Mouse (Mus musculus): ENCODE measurements around the gene Pik3r3.
"Not testable (repeated sequence)": the region's sequence is repeated elsewhere in the genome, so short reads cannot be mapped to it uniquely, and the experiment has no call there.

Pik3r3 gene

DNA sequence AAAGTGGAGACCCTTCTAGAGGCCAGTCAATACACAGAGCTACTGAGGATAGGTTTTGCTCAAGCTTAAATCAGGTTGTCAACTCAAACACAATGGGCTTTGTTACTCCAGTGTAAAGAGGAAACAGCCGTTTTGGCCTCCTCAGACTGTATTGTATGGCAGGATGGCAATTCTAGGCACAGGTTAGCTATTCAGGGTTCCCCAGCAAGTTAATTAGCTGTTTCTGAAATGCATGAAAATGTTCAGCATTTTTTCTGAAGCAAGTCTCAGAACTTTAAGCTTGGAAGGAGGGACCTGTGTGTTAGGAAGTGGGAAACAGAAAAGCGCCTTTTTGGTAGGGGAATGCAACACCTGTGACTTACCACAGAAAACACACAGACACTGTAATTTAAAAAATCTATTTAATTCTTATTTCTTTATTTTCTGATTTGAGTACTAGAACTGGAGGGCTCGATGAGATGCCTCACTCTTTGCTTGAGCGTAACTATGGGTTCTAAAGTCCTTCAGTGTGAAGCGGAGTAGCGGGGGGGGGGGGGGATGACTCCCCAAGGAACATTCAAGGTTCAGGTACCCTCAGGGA, 1.3 kb upstream of the Pik3r3 start:
- in situ Hi-C loops (cut with MboI, MseI), result no loop called here

DNA sequence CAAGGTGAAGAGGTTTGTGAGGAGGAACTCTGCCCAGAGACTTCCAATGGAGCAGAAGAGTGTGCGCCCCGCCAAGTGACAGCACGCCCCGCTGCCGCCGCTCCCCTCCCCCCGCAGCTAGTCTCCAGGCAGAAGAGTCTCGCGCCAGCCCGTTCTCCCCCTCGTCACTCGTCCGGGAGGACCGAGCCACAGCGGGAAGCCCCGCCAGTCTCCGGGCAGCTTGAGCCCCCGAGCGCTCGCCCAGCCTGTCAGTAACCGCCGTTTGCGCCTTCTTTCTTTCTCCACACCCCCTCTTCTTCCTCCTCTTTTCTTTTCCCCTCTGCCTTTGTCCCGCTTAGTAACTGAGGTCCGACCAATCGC, 658 bp upstream of the Pik3r3 start:
- in situ Hi-C loops (cut with MboI, MseI), result no loop called here

DNA sequence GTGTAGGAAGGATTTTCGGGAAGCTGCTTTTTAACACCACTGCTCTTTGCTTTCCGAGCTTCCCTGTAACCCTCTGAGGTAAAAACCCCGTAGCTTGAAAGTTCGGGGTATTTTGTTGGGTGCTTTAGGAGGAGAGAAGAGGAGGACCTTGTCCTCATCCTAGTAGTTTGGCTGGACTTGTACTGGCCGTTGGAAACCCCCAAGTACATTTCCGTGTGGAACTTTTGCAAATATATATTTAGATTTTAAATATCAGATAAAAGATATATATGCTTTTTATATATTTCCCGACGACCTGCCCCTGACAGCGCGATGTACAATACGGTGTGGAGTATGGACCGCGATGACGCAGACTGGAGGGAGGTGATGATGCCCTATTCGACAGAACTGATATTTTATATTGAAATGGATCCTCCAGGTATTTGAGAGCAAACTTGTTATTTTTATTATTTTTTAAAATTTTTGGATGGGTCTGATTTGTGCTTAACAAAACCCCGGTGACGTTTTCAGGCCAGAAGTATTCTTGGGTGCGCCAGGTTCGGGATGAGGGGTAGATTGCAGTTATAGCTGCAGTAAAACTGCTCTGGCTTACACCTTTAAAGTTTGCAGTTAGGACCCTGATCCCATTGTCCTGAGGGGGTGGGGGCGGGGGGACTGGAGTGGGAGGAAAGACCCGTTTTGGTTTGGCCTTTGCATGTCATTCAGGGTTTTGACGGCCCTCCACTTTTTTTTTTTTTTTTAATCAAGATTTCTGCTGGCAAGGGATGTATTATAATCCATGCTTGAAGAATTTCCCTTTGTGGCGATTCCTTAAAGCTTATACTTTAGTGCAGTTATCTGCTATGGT, 801 bp downstream of the Pik3r3 start:
- in situ Hi-C loops (cut with MboI, MseI), result no loop called here

DNA sequence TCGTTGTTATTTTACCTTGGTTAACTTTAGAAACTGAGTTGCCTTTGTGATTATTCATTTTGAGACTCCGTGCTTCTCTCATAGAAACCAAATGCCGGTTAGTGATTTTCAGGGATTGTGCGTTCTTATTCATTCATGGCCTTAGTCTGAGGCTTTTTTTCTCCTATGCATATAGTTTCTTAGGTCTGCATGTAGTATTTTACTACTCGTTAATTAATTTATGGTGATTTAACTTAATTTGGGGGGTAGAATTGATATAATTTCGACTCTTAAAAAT, 1.4 kb downstream of the Pik3r3 start:
- in situ Hi-C loops (cut with MboI, MseI), result no loop called here

DNA sequence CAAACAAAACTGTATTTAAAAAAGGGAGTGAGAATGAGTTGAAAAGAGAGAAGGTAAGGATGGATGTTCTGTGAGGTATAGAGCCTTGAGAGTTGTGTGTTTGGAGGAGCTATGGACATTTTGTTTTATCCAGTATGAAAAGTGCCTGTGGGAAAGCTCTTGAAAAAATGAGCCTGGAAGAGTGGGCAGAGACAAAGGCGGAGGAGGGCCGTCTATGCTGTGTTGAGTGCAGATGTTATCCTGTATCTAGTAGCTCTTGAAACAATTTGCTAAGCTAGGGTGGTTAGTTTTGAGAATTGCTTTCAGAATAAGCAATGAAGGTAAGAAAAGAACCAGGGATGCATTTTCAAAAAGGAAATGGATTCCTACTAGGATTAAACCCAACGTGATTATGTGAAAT, 22.0 kb downstream of the Pik3r3 start:
- in situ Hi-C loops (cut with MboI, MseI), result no loop called here

DNA sequence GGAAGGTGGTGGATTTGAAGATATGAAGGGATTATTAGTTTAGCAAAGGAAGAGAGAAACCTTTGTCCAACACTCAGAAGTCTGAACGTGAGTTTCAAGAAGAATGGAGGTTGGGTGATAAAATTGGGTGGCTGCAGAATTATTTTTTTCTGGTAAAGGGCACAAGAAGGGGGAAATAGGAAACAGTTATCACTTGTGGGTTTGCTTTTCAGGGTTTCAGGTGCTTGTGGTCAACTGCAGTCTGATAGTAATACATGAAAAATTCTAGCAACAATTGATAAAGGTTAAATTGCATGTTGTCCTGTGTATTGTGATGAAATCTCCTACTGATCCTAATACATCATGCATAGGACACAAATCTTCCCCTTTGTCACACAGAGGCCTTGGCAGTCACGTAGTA, 22.8 kb downstream of the Pik3r3 start:
- in situ Hi-C loops (cut with MboI, MseI), result no loop called here

DNA sequence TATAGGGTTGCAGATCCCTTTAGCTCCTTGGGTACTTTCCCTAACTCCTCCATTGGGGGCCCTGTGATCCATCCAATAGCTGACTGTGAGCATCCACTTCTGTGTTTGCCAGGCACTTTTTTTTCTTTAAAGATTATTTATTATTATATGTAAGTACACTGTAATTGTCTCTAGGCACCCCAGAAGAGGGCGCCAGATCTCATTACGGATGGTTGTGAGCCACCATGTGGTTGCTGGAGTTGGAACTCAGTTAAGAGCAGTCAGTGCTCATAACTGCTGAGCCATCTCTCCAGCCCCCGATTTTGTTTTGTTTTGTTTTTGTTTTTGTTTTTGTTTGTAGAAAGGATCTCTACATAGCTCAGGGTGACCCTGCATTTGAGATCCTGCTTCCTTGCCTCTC, 24.5 kb downstream of the Pik3r3 start:
- in situ Hi-C loops (cut with MboI, MseI), result not testable (repeated sequence)

DNA sequence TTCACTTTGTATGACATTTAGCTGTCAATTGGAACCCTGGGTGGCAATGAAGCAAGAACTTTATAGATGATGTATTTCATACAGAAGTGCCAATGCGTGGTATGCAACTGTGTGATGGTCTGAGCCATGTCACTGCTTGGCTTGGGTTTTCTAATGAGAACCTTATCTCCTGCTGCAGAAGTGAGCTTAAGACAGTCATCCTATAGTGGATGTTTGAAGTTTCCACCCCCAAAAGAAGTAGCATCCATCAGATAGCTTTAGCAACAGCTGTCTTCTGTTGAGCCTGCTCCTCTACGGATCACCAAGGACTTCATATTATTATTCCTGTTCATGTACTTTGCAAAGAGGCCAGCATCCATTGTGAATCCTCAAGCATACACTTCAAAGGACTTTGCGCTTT, 28.6 kb downstream of the Pik3r3 start:
- in situ Hi-C loops (cut with MboI, MseI), result no loop called here

DNA sequence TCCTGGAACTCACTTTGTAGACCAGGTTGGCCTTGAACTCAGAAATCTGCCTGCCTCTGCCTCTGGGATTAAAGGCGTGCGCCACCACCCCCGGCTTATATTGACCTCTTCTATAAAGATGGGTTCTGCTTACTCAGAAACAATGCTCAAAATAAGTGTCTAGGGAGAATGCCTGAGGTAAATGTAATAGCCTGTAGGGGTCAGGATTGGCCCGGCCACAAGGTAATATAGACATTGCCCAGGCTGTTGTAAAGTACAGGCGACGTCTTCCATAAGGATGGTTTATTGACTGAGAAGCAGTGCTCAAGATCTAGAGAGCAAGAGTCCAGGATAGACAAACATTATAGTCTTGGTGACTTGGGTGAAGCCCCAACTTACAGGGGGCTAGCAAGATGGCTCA, 46.8 kb downstream of the Pik3r3 start:
- in situ Hi-C loops (cut with MboI, MseI), result no loop called here

DNA sequence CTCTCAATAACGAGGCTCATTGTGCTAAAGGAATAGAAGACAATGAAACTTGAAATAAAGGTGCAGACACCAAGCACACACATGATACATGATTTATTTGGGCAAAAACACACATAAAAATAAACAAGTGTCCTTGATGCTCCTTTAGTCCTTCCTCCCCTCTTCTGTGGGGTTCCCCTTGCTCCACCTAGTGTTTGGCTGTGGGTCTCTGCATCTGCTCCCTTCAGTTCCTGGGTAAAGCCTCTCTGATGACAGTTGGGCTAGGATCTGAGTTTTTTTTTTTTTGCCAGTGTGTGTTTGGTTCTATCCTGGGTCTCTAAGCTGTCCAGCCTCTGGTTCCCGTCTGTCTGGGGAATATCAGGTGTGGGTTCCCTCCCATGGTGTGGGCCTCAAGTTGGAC, 60.8 kb downstream of the Pik3r3 start:
- in situ Hi-C loops (cut with MboI, MseI), result no loop called here

DNA sequence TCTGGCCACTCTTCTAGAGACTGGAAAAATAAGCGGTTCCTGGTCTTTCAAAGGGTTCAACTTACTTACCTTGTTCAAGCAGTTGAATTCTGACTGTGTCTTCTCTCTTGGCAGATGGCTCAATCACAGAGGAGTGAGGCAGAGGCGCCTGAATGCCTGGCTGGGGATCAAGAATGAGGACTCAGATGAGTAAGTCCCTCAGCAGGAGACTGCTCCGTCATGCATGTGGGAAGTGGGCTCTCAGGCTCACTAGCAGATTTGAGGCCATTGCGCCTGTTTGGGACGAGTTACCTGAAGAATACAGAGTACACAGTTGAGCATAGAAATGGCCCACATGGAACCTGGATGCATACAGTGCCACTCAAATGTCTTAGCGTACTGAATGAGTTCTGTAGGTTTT, 70.1 kb downstream of the Pik3r3 start:
- in situ Hi-C loops (cut with MboI, MseI), result no loop called here

DNA sequence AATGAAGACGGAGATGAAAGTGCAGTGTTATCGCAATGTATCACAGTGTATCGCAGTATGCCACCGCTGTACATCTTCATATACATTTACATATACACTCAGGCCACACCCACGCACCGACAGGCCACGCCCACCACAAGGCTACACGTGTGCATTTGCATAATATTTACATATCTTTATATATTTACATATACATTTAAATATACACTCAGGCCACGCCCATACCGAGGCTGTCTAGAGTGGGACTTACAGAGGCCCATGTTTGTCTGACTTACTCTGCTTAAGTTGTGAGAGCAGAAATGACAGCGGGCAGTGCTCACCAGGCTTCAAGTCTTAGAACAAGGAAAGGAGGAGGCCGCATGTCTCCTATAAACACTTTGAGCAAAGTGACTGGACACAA, 71.9 kb downstream of the Pik3r3 start:
- in situ Hi-C loops (cut with MboI, MseI), result no loop called here

DNA sequence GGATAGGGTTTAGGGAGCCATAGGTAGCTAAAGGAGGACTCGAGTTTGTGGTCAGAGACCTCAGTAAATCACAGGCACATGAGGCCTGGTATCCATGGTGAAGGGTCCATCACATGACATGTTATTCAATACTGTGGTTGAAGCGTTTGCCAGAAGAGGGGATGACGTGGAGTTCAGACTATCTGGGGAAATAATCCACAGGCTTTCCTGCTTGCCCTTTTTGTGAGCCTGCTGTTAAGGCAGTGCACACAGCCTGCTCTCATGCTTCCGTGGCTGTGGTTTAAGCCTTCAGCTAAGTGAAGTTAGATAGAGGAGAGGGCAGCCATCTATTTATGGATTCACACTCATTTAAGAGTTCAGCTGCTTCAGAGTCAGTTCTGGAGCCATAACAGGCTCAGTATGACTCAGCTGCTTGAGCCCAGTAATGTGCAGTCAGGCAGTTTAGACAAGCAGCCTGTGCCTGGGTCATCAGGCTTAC, 79.5 kb downstream of the Pik3r3 start:
- in situ Hi-C loops (cut with MboI, MseI), result no loop called here

DNA sequence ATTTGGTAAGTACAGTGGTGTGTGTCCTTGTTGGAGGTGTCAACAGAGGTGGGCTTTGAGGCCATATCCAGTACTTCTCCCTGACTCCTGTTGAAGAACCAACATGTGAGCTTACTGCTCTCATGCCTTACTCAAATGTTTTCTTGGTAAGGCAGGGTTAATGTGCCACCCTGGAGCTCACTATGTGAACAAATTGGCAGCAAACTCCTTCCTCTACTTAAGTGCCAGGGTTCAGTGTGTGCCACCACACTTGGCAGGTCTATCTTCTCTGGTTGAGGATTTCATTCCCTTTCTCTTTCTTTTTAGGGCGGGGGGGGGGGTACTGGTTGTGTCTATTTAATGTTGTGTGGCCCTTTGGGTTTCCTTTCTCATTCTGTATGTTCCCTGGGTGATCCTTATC, 83.1 kb downstream of the Pik3r3 start:
- in situ Hi-C loops (cut with MboI, MseI), result no loop called here

DNA sequence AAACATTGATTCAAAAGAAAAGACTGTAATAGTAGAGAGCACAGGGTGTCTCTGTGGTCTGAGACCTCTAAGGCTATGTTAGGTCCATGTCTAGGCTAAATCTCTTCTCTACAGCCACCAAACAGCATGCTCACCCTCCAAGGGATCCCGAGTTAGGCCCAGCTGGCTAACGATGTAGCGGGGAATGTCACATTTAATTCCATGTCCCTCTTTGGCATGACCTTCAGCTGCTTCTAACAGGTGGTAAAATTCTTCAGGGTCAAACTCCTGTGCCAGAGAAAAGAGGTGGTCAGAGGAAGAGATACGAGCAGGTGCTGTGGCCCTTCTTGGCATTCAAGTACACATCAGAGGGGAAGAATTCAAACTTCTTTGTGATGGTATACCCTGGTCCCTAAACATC, 96.2 kb downstream of the Pik3r3 start:
- in situ Hi-C loops (cut with MboI, MseI), result no loop called here

DNA sequence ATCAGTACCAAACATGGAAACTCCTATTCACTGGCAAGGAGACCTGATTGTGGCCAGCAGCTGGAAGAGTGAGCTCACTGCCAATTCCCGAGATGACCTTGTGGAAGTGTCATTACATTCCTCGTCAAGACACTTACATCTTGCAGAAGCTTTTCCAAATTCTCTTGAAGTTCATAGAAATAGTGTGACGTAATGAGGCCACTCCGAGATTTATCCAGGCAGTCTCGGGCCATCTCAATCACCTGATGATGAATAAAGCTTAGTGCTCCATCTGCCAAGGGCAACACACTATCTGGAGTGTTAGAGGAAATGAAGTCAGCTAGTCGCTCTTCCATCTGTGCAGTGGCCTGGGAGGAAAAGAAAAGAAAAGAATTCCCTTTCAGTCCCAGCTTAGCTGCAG, 100.7 kb downstream of the Pik3r3 start:
- in situ Hi-C loops (cut with MboI, MseI), result no loop called here

DNA sequence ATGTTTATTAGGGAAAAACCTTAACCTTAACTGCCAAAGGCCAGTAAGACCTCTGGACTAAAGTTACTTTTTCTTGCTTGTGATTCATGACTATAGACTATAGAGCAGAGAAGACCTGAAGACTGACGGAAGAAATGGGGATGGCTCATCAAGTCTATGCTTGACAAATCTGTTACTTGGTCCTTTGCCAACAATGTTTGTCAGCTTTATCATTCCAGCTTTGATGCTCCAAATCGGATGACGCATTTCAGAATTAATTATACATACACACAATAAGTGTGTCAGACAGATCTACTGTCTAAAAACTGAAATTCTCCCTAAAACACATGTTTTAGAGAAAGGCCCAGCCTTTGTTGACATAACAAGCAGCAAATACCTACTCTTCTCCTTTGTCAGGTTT, 107.8 kb downstream of the Pik3r3 start:
- in situ Hi-C loops (cut with MboI, MseI), result no loop called here

DNA sequence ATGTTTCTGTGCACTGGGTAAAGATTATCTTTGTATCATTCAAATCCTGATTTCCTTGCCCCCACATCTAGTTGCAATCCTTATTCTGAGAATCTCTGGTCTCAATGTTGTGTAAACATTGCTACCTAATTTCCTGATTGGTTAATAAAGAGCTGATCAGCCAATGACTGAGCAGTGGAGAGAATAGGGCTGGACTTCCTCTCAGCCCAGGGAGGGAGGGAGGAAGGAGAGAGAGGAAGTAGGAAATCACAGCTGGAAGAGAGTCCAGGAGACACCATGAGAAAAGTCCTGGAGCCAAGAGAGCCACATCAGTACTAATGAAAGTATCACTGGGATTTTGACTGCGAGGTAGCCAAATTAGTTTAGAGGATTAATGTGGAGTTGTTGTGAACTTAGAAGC, 114.9 kb downstream of the Pik3r3 start:
- in situ Hi-C loops (cut with MboI, MseI), result no loop called here

DNA sequence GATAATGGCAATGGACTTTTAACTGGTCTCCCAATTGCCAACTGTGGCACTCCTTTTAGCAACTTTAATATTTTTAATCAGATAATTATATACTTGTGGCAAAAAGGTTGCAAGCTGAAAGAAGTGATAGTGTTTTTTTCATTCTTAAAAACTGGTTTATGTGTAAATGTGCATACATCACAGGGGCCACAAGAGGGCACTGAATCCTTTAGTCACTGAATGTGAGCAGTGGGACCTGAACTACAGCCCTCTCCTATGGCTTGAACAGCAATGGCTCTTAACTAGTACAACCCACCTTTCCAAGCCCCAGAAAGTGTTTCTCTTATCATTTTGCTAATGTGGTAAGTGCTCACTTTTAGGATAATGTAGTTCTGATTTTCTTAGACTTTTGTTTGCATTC, 120.7 kb downstream of the Pik3r3 start:
- in situ Hi-C loops (cut with MboI, MseI), result loop anchor here (10.0 kb wide), 1 partner anchor 93 kb away; no protein-coding TSS in a partner anchor

DNA sequence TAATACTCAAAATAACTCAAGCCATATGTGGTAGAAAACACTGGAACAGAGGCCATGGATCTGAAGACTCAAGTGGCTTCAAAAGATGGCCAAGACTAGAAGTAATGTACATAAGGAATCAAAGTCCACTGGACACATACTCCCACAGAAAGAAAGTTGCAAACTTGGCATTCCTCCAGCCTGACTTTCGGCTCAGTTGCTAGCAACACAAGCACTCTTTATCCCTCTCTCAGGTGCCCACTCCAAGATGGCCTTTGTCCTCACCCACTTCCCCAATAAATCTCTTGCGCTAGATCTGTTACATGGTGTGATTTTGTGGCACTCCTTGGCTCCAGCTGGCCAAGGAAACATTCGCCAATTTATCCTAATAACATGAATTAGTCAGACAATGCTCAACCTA, 131.1 kb downstream of the Pik3r3 start:
- in situ Hi-C loops (cut with MboI, MseI), result no loop called here

Data from regulatory T cell (primary cell).